Mouse (Mus musculus): Measurements from ENCODE around the gene Cdh12. TPM values are rescaled to one million over a fixed set of nuclear protein-coding genes. Genes with fewer than 3 reads are reported as not detected.

Gene Cdh12
- total and polyA plus RNA-seq, 2 experiments from 2014 or later = 14.3 to 14.5 TPM

DNA sequence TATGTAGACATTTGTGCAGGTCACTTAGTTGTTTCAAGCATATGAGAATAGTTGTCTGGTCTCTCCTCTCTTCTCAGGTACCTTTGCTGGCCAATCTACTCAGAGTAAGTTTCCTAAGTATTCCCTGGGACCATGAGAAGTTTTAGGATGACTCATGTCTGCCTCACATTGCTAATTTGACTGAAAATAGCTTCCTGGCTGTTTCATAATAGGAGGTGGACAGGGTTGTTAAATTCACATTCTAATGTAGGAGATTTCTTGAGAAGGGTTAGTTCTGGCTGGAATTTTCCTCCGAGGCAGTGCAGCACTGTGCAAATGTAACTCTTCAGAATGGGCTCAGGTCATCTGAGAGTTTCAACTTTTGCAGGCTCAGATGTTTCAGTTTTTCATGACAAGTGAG, 423.5 kb downstream of the Cdh12 start:
- ATAC-seq (ENCODE audit: low FRiP score) = no peak
- 74% methylated on average over 1 of the region's 1 CpGs for WGBS

DNA sequence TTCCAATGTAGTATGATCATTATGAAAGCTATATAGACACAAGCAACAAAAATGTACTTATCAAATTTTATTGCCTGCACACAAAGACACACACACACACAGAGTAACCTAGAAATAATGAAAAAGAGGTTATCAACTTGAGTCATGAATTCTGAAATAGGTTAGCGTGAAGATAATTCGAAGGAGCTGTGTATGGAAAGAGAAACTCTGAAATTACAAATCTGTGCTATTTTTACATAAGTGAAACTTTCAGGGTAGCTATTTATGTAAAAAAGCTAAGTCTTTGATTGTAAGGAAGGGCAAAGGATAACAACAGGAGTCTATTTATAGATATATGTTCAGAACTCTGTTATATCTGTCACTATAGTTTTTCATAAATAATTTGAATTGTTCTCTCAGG, 427.9 kb downstream of the Cdh12 start:
- no peak for DNase-seq (ENCODE audit: low spot score)
- H3K4me1 ChIP-seq (ENCODE audit: insufficient read depth, low read length) = no peaks in the 10 kb centered on the region
- no peaks in the 10 kb centered on the region for H3K9me3 ChIP-seq (ENCODE audit: low read length)
- H3K27me3 ChIP-seq (ENCODE audit: insufficient read depth, low read length) = no peaks in the 10 kb centered on the region
- WGBS = 92% methylated on average over 2 of the region's 2 CpGs
- no peak overlapping the region for H3K27ac ChIP-seq (ENCODE audit: low read depth, low read length)
- H3K4me3 ChIP-seq (ENCODE audit: low read depth, low read length) = no peak overlapping the region
- no peak for TF ChIP-seq CTCF (IDR thresholded peaks at IDR 0.05)
- ATAC-seq (ENCODE audit: low FRiP score) = no peak
- no peak overlapping the region for H3K4me2 ChIP-seq (ENCODE audit: low read depth, low read length, poor library complexity, severe bottlenecking)
- H3K36me3 ChIP-seq (ENCODE audit: insufficient read depth, low read length) = no peaks in the 10 kb centered on the region
- H3K9ac ChIP-seq (replicated peaks; ENCODE audit: low read length, poor library complexity, severe bottlenecking) = no peak overlapping the region

More for the DNA sequence above, 423.5 kb downstream of the Cdh12 start:
- Histone ChIP-seq H3K27me3 (ENCODE audit: insufficient read depth, low read length) (no peaks in the 10 kb centered on the region), H3K9ac (replicated peaks; ENCODE audit: low read length, poor library complexity, severe bottlenecking) (no peak overlapping the region), H3K36me3 (ENCODE audit: insufficient read depth, low read length) (no peaks in the 10 kb centered on the region), H3K4me2 (ENCODE audit: low read depth, low read length, poor library complexity, severe bottlenecking) (no peak overlapping the region), H3K4me3 (ENCODE audit: low read depth, low read length) (no peak overlapping the region), H3K27ac (ENCODE audit: low read depth, low read length) (no peak overlapping the region), H3K4me1 (ENCODE audit: insufficient read depth, low read length) (no peaks in the 10 kb centered on the region), H3K9me3 (ENCODE audit: low read length) (no peaks in the 10 kb centered on the region)
- no peak for DNase-seq (ENCODE audit: low spot score)
- no peak for TF ChIP-seq CTCF (IDR thresholded peaks at IDR 0.05)

DNA sequence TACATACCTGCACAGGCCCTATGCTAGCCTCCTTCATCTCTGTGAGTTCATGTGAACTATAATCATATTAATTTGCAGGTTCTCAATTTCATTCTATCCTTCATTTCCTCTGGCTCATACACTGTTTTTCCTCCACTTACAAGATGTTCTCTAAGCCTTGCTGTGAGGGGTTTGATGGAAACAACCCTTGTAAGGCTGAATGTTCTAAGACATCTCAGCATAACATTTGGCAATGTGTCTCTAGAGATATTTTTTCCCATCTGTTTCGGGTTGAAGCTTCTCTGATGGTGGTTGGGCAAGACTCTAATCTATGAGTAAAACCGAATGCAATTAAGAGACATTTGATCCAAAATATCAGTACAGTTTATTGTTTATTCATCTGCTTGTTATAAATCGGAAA, 444.4 kb downstream of the Cdh12 start:
- no peak overlapping the region for H3K4me2 ChIP-seq (ENCODE audit: low read depth, low read length, poor library complexity, severe bottlenecking)
- H3K27me3 ChIP-seq (ENCODE audit: insufficient read depth, low read length) = no peaks in the 10 kb centered on the region
- WGBS = 90% methylated on average over 3 of the region's 3 CpGs
- no peak overlapping the region for H3K9ac ChIP-seq (replicated peaks; ENCODE audit: low read length, poor library complexity, severe bottlenecking)
- H3K27ac ChIP-seq (ENCODE audit: low read depth, low read length) = no peak overlapping the region
- DNase-seq (ENCODE audit: low spot score) (no peak), ATAC-seq (ENCODE audit: low FRiP score) (no peak)
- no peaks in the 10 kb centered on the region for H3K9me3 ChIP-seq (ENCODE audit: low read length)
- no peaks in the 10 kb centered on the region for H3K36me3 ChIP-seq (ENCODE audit: insufficient read depth, low read length)
- no peak overlapping the region for H3K4me3 ChIP-seq (ENCODE audit: low read depth, low read length)
- TF ChIP-seq CTCF (IDR thresholded peaks at IDR 0.05) = no peak
- H3K4me1 ChIP-seq (ENCODE audit: insufficient read depth, low read length) = no peaks in the 10 kb centered on the region

DNA sequence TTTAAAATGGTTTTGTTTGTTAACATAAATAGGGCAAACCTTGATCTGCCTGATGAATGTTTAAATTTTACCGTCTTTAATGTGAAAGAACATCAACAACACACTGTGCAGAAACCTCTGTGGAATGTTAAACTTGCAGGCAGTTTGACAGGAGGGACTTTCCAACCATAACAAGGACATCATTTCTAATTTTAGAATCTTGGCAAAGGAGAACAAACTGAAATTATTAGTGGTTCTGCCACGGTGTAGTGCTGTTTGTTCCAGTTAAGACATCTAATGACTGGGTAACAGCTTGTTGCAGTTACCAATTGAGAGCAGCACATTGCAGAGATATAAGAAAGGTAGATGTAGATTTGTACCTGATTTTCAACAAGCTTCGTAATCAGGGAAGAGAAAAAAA, 453.5 kb downstream of the Cdh12 start:
- no peaks in the 10 kb centered on the region for H3K27me3 ChIP-seq (ENCODE audit: insufficient read depth, low read length)
- H3K9ac ChIP-seq (replicated peaks; ENCODE audit: low read length, poor library complexity, severe bottlenecking) = no peak overlapping the region
- H3K4me1 ChIP-seq (ENCODE audit: insufficient read depth, low read length) = no peaks in the 10 kb centered on the region
- H3K4me3 ChIP-seq (ENCODE audit: low read depth, low read length) = no peak overlapping the region
- no peak overlapping the region for H3K27ac ChIP-seq (ENCODE audit: low read depth, low read length)
- no peak for DNase-seq (ENCODE audit: low spot score)
- no peaks in the 10 kb centered on the region for H3K36me3 ChIP-seq (ENCODE audit: insufficient read depth, low read length)
- TF ChIP-seq CTCF (IDR thresholded peaks at IDR 0.05) = no peak
- H3K4me2 ChIP-seq (ENCODE audit: low read depth, low read length, poor library complexity, severe bottlenecking) = no peak overlapping the region
- ATAC-seq (ENCODE audit: low FRiP score) = no peak
- no peaks in the 10 kb centered on the region for H3K9me3 ChIP-seq (ENCODE audit: low read length)
- 61% methylated on average over 3 of the region's 3 CpGs for WGBS

DNA sequence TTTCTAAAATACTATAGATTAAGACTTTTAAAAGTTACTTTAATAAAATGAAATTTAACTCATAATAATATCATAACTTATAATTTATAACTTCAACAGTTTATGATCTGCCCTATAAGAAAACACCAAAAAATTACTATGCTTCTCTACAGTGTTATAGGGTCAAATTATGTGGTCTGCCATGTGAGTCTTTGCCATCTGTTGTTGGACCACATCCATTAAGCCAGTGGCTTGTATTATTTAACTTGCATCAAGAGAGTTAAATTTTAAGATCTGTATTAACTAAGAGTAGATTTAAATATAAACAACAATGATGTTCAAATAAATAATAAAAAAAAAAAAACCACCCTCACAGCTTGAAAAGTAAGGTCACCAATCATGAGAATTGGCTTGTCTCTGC, 479.2 kb downstream of the Cdh12 start:
- Histone ChIP-seq H3K4me1 (ENCODE audit: insufficient read depth, low read length) (no peaks in the 10 kb centered on the region), H3K36me3 (ENCODE audit: insufficient read depth, low read length) (no peaks in the 10 kb centered on the region), H3K4me2 (ENCODE audit: low read depth, low read length, poor library complexity, severe bottlenecking) (no peak overlapping the region), H3K9ac (replicated peaks; ENCODE audit: low read length, poor library complexity, severe bottlenecking) (no peak overlapping the region), H3K27ac (ENCODE audit: low read depth, low read length) (no peak overlapping the region), H3K27me3 (ENCODE audit: insufficient read depth, low read length) (no peaks in the 10 kb centered on the region), H3K9me3 (ENCODE audit: low read length) (no peaks in the 10 kb centered on the region), H3K4me3 (ENCODE audit: low read depth, low read length) (no peak overlapping the region)
- ATAC-seq (ENCODE audit: low FRiP score) = no peak
- TF ChIP-seq CTCF (IDR thresholded peaks at IDR 0.05) = no peak
- DNase-seq (ENCODE audit: low spot score) = no peak

DNA sequence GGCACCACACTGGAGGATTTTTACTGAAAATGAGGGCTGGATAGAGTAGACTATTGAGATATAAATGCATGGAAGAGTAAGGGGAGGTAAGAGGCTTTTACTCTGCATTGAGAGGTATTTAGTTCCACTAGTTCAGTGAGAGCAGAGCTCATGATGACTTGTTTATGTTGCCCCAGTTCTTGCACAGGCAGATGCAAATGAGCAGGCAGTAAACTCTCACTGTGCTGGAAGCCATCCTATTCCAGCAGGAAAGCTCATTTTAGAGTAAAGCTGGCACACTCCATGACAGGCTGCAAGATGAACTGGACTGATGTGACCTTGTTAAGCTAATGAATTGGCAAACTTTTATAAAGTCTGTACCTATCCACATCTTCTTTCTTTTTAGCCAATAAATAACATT, 494.9 kb downstream of the Cdh12 start:
- no peak overlapping the region for H3K4me3 ChIP-seq (ENCODE audit: low read depth, low read length)
- H3K4me2 ChIP-seq (ENCODE audit: low read depth, low read length, poor library complexity, severe bottlenecking) = no peak overlapping the region
- no peak for ATAC-seq (ENCODE audit: low FRiP score)

DNA sequence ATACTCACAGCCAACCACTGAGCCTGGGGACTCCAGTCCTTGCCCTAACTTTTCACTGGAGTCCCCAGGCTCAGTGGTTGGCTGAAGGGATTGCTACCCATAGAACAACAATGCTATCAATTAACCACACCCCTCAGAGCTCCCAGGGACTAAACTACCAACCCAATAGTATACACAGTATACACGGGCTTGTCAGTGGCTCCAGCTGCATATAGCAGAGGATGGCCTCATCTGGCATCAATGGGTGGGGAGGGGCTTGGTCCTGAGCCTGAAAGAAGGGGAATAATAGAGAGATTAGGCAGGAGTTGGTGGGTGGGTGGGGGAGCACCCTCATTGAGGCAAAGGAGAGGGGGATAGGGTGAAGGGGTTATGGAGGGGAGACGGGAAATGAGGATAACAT, 518.4 kb downstream of the Cdh12 start:
- H3K4me1 ChIP-seq (ENCODE audit: insufficient read depth, low read length) = no peaks in the 10 kb centered on the region
- H3K9ac ChIP-seq (replicated peaks; ENCODE audit: low read length, poor library complexity, severe bottlenecking) = no peak overlapping the region
- no peak for TF ChIP-seq CTCF (IDR thresholded peaks at IDR 0.05)
- no peaks in the 10 kb centered on the region for H3K9me3 ChIP-seq (ENCODE audit: low read length)
- DNase-seq (ENCODE audit: low spot score) (no peak), ATAC-seq (ENCODE audit: low FRiP score) (no peak)
- WGBS = 37% methylated on average over 2 of the region's 2 CpGs
- H3K4me3 ChIP-seq (ENCODE audit: low read depth, low read length) = no peak overlapping the region
- H3K27ac ChIP-seq (ENCODE audit: low read depth, low read length) = no peak overlapping the region
- no peaks in the 10 kb centered on the region for H3K27me3 ChIP-seq (ENCODE audit: insufficient read depth, low read length)
- no peak overlapping the region for H3K4me2 ChIP-seq (ENCODE audit: low read depth, low read length, poor library complexity, severe bottlenecking)
- no peaks in the 10 kb centered on the region for H3K36me3 ChIP-seq (ENCODE audit: insufficient read depth, low read length)

More for the DNA sequence above, 494.9 kb downstream of the Cdh12 start:
- no peaks in the 10 kb centered on the region for H3K9me3 ChIP-seq (ENCODE audit: low read length)
- no peak overlapping the region for H3K9ac ChIP-seq (replicated peaks; ENCODE audit: low read length, poor library complexity, severe bottlenecking)
- H3K36me3 ChIP-seq (ENCODE audit: insufficient read depth, low read length) = no peaks in the 10 kb centered on the region
- no peaks in the 10 kb centered on the region for H3K4me1 ChIP-seq (ENCODE audit: insufficient read depth, low read length)
- H3K27me3 ChIP-seq (ENCODE audit: insufficient read depth, low read length) = no peaks in the 10 kb centered on the region
- TF ChIP-seq CTCF (IDR thresholded peaks at IDR 0.05) = no peak
- peak; percentile 32 for DNase-seq (ENCODE audit: low spot score)
- no peak overlapping the region for H3K27ac ChIP-seq (ENCODE audit: low read depth, low read length)

All from midbrain, postnatal 0 days (tissue).